Mouse (Mus musculus) lung, adult 2 months (tissue): ENCODE data around the gene Hhat.

Experiments used
- CTCF ChIP-seq: fragments of 200-500 bp; IDR thresholded peaks from 2 replicates; pipeline ENCODE4 v1.5.1; 2011; ENCODE audit warnings: mild to moderate bottlenecking, low read length, control low read depth; ENCODE audit not compliant: insufficient read depth
- POLR2A ChIP-seq: fragments of 200-500 bp; IDR thresholded peaks from 2 replicates; pipeline ENCODE4 v1.6.1; 2011; ENCODE audit warnings: low read depth, mild to moderate bottlenecking, control low read depth, low read length, borderline replicate concordance; ENCODE audit errors: extremely low read depth

DNA sequence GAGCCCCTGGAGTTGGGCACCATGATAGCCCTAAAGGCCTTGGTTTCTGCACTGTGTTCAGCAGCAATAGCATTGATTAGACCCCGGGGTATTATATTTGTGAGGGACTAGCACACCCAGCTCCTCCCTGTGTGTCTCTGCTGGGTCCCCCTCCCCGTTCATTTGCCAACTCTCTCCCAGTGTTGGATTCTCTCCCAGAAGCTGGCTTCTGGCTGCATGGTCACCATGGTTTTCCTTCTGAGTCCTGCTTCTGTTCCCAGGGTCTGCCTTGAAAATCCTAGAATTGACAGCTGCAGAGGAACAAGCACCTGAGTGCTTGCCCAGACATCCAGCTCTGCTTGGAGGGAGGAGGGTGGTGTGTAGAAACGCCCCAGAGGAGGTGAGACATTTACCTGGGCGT, 319.3 kb downstream of the Hhat start:
- no peak for TF ChIP-seq CTCF
- no peak for TF ChIP-seq POLR2A
